Mouse (Mus musculus) brain, embryonic 18.5 days (tissue): Measurements from ENCODE around the gene Cntnap5a.

Experiments
- DNase-seq: peaks from one replicate; pipeline ENCODE4 v3.0.0-alpha.2; 2012; ENCODE audit warnings: low read depth, low spot score

Cntnap5a gene

GRCm38 (mm10) chr1:116366171-116366570 is 681.6 kb downstream of the Cntnap5a start:
- DNase-seq: no peak

GRCm38 (mm10) chr1:116366806-116367205 is 682.2 kb downstream of the Cntnap5a start:
- no peak for DNase-seq

- no peak for DNase-seq
Measured at GRCm38 (mm10) chr1:116367572-116367971, 683.0 kb downstream of the Cntnap5a start.

- DNase-seq: no peak
Measured at GRCm38 (mm10) chr1:116370817-116371216, 686.3 kb downstream of the Cntnap5a start.

- DNase-seq: no peak
Measured at GRCm38 (mm10) chr1:116373551-116373950, 689.0 kb downstream of the Cntnap5a start.

GRCm38 (mm10) chr1:116392390-116392789 is 707.8 kb downstream of the Cntnap5a start:
- DNase-seq: no peak

- DNase-seq: no peak
Measured at GRCm38 (mm10) chr1:116401996-116402656, 717.6 kb downstream of the Cntnap5a start.

- DNase-seq: no peak
Measured at GRCm38 (mm10) chr1:116409836-116410235, 725.3 kb downstream of the Cntnap5a start.

GRCm38 (mm10) chr1:116428396-116428795 is 743.8 kb downstream of the Cntnap5a start:
- peak; percentile 12 for DNase-seq

GRCm38 (mm10) chr1:116455115-116455717 is 770.7 kb downstream of the Cntnap5a start:
- no peak for DNase-seq

- DNase-seq: no peak
Measured at GRCm38 (mm10) chr1:116477703-116478102, 793.1 kb downstream of the Cntnap5a start.

- DNase-seq: no peak
Measured at GRCm38 (mm10) chr1:116488780-116489569, 804.4 kb downstream of the Cntnap5a start.

- DNase-seq: no peak
Measured at GRCm38 (mm10) chr1:116577969-116578666, 893.6 kb downstream of the Cntnap5a start.

- DNase-seq: no peak
Measured at GRCm38 (mm10) chr1:116616272-116616671, 931.7 kb downstream of the Cntnap5a start.
